Mouse (Mus musculus) heart, postnatal 10 days (tissue): ENCODE data around the gene Ifnab. TPM values are rescaled to one million over a fixed set of nuclear protein-coding genes. Genes with fewer than 3 reads are reported as not detected.

Experiments
- DNase-seq, 2 experiments: peaks; one replicate each; pipeline ENCODE4 v3.0.0; 2021
- intact Hi-C: fragments of 180-260 bp; cut with DNase I; formaldehyde crosslinking; loops from one replicate; pipeline ENCODE4 v1.15.1; 2025
- total RNA-seq, 2 experiments: library from RNA; stranded (reverse); gene quantifications; 2 replicates each; pipeline ENCODE4 v1.2.3; 2021

Ifnab gene
- total RNA-seq, 2 experiments from 2014 or later, result not detected

DNA sequence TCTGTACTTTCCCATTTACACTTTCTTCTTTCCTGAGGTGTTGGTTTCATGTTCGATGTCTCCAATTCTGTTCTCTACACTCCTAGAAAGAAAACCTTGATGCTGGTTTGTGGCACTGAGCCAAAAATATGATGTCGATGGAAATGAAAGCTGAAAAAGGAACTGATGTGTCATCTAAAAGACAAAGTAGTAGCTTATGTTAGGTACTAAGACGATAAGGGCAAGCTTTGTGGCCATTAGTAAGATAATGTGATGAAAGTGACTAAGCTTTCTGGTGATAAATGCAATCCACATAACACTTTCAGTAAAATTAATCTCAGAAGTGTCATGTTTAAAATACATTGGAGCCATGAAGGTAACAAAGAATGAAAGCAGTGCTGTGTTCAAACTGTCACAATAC is 9.8 kb downstream of the Ifnab start:
- intact Hi-C loops, result loop anchor here (5.0 kb wide), 1 partner anchor 136 kb away; the partner anchor contains the start of genes Ifna11 and Ifna7
- no peak for DNase-seq

GRCm38 (mm10) chr4:88680362-88680761 is 10.8 kb downstream of the Ifnab start:
- intact Hi-C loops, result loop anchor here (5.0 kb wide), 1 partner anchor 137 kb away; the partner anchor contains the start of genes Ifna11 and Ifna7
- peak; percentile 7 to 29 for DNase-seq

- DNase-seq, result no peak
- intact Hi-C loops, result no loop called here
These were observed 14.3 kb downstream of the Ifnab start, which contains the start of gene Ifna16 for GRCm38 (mm10) chr4:88676824-88677223. Ifna16 (minus strand) TSS chr4:88676924.

- no peak for DNase-seq
- intact Hi-C loops, result no loop called here
These were observed 35.7 kb downstream of the Ifnab start for GRCm38 (mm10) chr4:88655461-88655860.

DNA sequence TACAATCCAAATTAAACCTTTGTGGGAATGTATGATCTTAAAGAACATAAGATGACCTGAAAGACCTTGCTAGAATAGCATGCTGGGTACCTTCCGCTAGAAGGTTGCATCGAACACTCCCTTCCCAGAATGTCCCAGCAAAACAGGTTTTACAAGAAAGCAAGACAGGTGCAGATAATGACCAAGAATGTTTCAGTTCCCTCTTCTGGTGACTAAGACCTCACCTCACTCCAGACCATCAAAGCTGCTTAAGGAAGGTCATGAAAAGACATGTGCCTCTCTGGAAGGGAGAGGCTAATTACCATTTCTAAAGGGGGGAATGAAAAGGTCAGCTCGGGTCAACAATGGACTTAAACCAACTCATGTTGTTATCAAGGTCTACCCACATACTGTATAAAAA is 37.5 kb downstream of the Ifnab start:
- intact Hi-C loops, result no loop called here
- no peak for DNase-seq

DNA sequence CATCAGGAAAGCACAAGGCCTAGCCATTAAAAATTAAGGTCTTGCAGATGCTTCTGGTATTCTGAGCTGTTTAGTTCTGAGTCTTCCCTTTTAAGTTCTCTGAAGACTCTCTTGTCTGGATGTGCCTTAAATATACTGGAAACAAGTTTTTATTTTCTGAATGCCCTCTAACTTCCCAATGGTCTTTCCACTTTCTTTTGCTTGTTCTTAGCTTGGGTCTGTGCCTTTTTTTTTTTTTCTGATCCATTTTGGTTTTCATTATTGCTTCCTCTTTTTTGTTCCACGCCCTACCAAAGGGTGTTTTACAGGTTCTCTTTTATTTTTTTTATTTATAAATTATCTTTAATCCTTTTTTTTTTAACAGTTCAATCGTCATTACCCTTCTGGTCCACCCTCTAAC is 46.8 kb downstream of the Ifnab start, which contains the start of gene Ifna13:
TSS of gene Ifna13 (minus strand) at position 101 of the 400 bp plus-strand sequence.
- intact Hi-C loops, result loop anchor here (10.0 kb wide), 1 partner anchor 860 kb away; no protein-coding TSS in a partner anchor
- DNase-seq, result no peak

- DNase-seq, result no peak
- intact Hi-C loops, result loop anchor here (10.0 kb wide), 1 partner anchor 858 kb away; no protein-coding TSS in a partner anchor
These were observed 48.6 kb downstream of the Ifnab start for GRCm38 (mm10) chr4:88642526-88642925.

- peak; percentile 96 to 100 for DNase-seq
- intact Hi-C loops, result loop anchor here (2.0 to 10.0 kb wide), 2 partner anchors 90 to 856 kb away; no protein-coding TSS in a partner anchor
These were observed 49.9 kb downstream of the Ifnab start for GRCm38 (mm10) chr4:88641077-88641831.

DNA sequence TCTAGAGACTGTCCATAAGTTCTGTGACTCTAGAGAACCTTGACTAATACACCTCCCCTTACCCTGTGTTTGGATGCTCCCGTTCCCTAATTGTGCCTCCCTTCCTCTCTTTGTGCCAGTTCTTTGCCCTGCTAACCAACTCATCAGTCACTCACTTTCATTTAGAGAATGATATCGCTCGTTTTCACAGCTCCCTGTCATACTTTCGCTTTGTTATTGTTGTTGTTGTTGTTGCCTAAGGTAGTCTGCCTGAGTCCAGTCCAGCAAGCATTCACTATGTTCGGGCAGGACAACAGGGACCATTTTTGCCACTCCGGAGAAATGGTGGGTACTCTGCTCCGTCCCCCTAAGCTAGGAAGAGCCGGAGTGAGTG is 50.5 kb downstream of the Ifnab start:
- DNase-seq, result no peak
- intact Hi-C loops, result loop anchor here (2.0 to 10.0 kb wide), 2 partner anchors 90 to 856 kb away; no protein-coding TSS in a partner anchor

Other genes with a start within 250 kb of the Ifnab start
- not detected for gene Ifnb1, start 168.6 kb downstream of the Ifnab start, total RNA-seq
- gene Ifna15, start 133.1 kb downstream of the Ifnab start, total RNA-seq, result not detected
- not detected for gene Ifna14, start 119.6 kb downstream of the Ifnab start, total RNA-seq
- gene Ifna9, start 99.0 kb downstream of the Ifnab start, total RNA-seq, result not detected
- not detected for gene Ifna12, start 88.0 kb downstream of the Ifnab start, total RNA-seq
- gene C87499, start 56.9 kb downstream of the Ifnab start, total RNA-seq, result not detected
- gene Ifna13, start 46.9 kb downstream of the Ifnab start, total RNA-seq, result not detected
- gene Ifna16, start 14.4 kb downstream of the Ifnab start, total RNA-seq, result not detected
- gene Ifna2, start 7.4 kb downstream of the Ifnab start, total RNA-seq, result not detected
- under 1 TPM; 0.50 TPM for gene Gm26566, start 30.4 kb upstream of the Ifnab start, total RNA-seq
- gene Klhl9, start 31.1 kb upstream of the Ifnab start, total RNA-seq, result 10 to 100 TPM; 82.6 to 87.1 TPM
- gene Gm13271, start 63.5 kb upstream of the Ifnab start, total RNA-seq, result not detected
- gene Gm13283, start 68.8 kb upstream of the Ifnab start, total RNA-seq, result not detected
- not detected for gene Gm13290, start 82.5 kb upstream of the Ifnab start, total RNA-seq
- not detected for gene Gm13289, start 85.6 kb upstream of the Ifnab start, total RNA-seq
- gene Gm13272, start 88.5 kb upstream of the Ifnab start, total RNA-seq, result not detected
- gene Ifnz, start 90.8 kb upstream of the Ifnab start, total RNA-seq, result not detected
- not detected for gene Gm13276, start 94.3 kb upstream of the Ifnab start, total RNA-seq
- gene Gm13277, start 97.3 kb upstream of the Ifnab start, total RNA-seq, result not detected
- not detected for gene Gm13278, start 100.2 kb upstream of the Ifnab start, total RNA-seq
- not detected for gene Gm13275, start 103.1 kb upstream of the Ifnab start, total RNA-seq
- not detected for gene Gm13279, start 106.0 kb upstream of the Ifnab start, total RNA-seq
- gene Gm13285, start 108.3 kb upstream of the Ifnab start, total RNA-seq, result under 1 TPM; 0.31 to 0.40 TPM
- gene Gm13287, start 111.9 kb upstream of the Ifnab start, total RNA-seq, result not detected
- not detected for gene Gm13288, start 114.2 kb upstream of the Ifnab start, total RNA-seq
- not detected for gene Ifna7, start 124.9 kb upstream of the Ifnab start, total RNA-seq
- gene Ifna11, start 128.6 kb upstream of the Ifnab start, total RNA-seq, result not detected
- not detected for gene Ifna6, start 136.1 kb upstream of the Ifnab start, total RNA-seq
- gene Ifna5, start 144.2 kb upstream of the Ifnab start, total RNA-seq, result not detected
- gene Ifna4, start 150.5 kb upstream of the Ifnab start, total RNA-seq, result not detected
- gene Ifna1, start 158.7 kb upstream of the Ifnab start, total RNA-seq, result not detected
- gene Ifne, start 188.8 kb upstream of the Ifnab start, total RNA-seq, result not detected